Mouse (Mus musculus) stomach, embryonic 14.5 days (tissue): ENCODE results near the gene Tmem212. TPM values are rescaled to one million over a fixed set of nuclear protein-coding genes. Genes with fewer than 3 reads are reported as not detected.

Experiments
- ATAC-seq: fragments of 200-750 bp; cut with Nextera tagmentation; 2 replicates; pipeline ENCODE4 v1.8.0; 2017; ENCODE audit warnings: low read depth, moderate TSS enrichment; ENCODE audit not compliant: insufficient number of reproducible peaks, insufficient read depth, low FRiP score
- H3K27ac ChIP-seq: fragments of 300-500 bp; sonication (generic); 2 replicates; pipeline ENCODE4 v1.5.1; 2014; ENCODE audit warnings: mild to moderate bottlenecking, low read length, moderate library complexity, mixed read lengths
- H3K27me3 ChIP-seq: fragments of 300-500 bp; sonication (generic); 2 replicates; pipeline ENCODE4 v1.6.1; 2014; ENCODE audit warnings: low read length, control low read depth, mixed read lengths; ENCODE audit not compliant: control insufficient read depth, insufficient read depth
- H3K36me3 ChIP-seq: fragments of 300-500 bp; sonication (generic); 2 replicates; pipeline ENCODE4 v1.6.1; 2014; ENCODE audit warnings: mild to moderate bottlenecking, control low read depth, low read length, moderate library complexity, mixed read lengths; ENCODE audit not compliant: control insufficient read depth, insufficient read depth
- H3K4me1 ChIP-seq: fragments of 300-500 bp; sonication (generic); 2 replicates; pipeline ENCODE4 v1.6.1; 2014; ENCODE audit warnings: low read length, control low read depth, mixed read lengths; ENCODE audit not compliant: control insufficient read depth, insufficient read depth
- H3K4me2 ChIP-seq: fragments of 300-500 bp; sonication (generic); replicated peaks from 2 replicates; pipeline ENCODE4 v1.6.1; 2014; ENCODE audit warnings: low read depth, low read length, control low read depth
- H3K4me3 ChIP-seq: fragments of 300-500 bp; sonication (generic); 2 replicates; pipeline ENCODE4 v1.5.1; 2014; ENCODE audit warnings: low read depth, low read length, control low read depth
- H3K9ac ChIP-seq: fragments of 300-500 bp; sonication (generic); replicated peaks from 2 replicates; pipeline ENCODE4 v1.6.1; 2014; ENCODE audit warnings: low read depth, mild to moderate bottlenecking, control low read depth, low read length, moderate library complexity, mixed read lengths
- H3K9me3 ChIP-seq: fragments of 300-500 bp; sonication (generic); 2 replicates; pipeline ENCODE4 v1.6.1; 2016; ENCODE audit warnings: low read depth, low read length, control low read depth; ENCODE audit not compliant: control insufficient read depth
- WGBS: fragments of 180-500 bp; shearing (Covaris S2); extraction: QIAGEN DNeasy Blood & Tissue Kit; methylation state at CpG from one replicate; pipeline ENCODE4 v1.1.7; 2014; 5-methylcytosine and 5-hydroxymethylcytosine counted together
- polyA plus RNA-seq: library from polyadenylated mRNA; unstranded; fragments of >200 nt; fragmentation: Nextera tagmentation; extraction: Ambion mirVana; gene quantifications from 2 replicates; pipeline ENCODE4 v1.2.1, GENCODE M21; 2014

Tmem212 gene
- polyA plus RNA-seq, 1 experiment from 2014 or later: not detected

GRCm38 (mm10) chr3:27842856-27843255, 53.3 kb downstream of the Tmem212 start:
- Histone ChIP-seq H3K4me3 (no peak overlapping the region), H3K36me3 (no peaks in the 10 kb centered on the region), H3K4me1 (no peaks in the 10 kb centered on the region), H3K27me3 (no peaks in the 10 kb centered on the region), H3K27ac (no peak overlapping the region), H3K9me3 (no peaks in the 10 kb centered on the region), H3K9ac (no peak overlapping the region), H3K4me2 (no peak overlapping the region)
- no peak for ATAC-seq
- 81% methylated on average over 5 of the region's 5 CpGs for WGBS

- H3K27me3 ChIP-seq: no peaks in the 10 kb centered on the region
- ATAC-seq: no peak
- no peak overlapping the region for H3K9ac ChIP-seq
- no peaks in the 10 kb centered on the region for H3K36me3 ChIP-seq
- no peaks in the 10 kb centered on the region for H3K4me1 ChIP-seq
- no peak overlapping the region for H3K4me2 ChIP-seq
- H3K27ac ChIP-seq: no peak overlapping the region
- 37% methylated on average over 9 of the region's 9 CpGs for WGBS
- H3K9me3 ChIP-seq: no peaks in the 10 kb centered on the region
- H3K4me3 ChIP-seq: no peak overlapping the region
Measured at GRCm38 (mm10) chr3:27840311-27840710, 55.9 kb downstream of the Tmem212 start.

GRCm38 (mm10) chr3:27839795-27840194, 56.4 kb downstream of the Tmem212 start:
- Histone ChIP-seq H3K4me1 (no peaks in the 10 kb centered on the region), H3K27ac (no peak overlapping the region), H3K36me3 (no peaks in the 10 kb centered on the region), H3K9ac (no peak overlapping the region), H3K9me3 (no peaks in the 10 kb centered on the region), H3K4me3 (no peak overlapping the region), H3K4me2 (no peak overlapping the region), H3K27me3 (no peaks in the 10 kb centered on the region)
- WGBS: 48% methylated on average over 3 of the region's 3 CpGs
- no peak for ATAC-seq

- ATAC-seq: no peak
- Histone ChIP-seq H3K9ac (no peak overlapping the region), H3K4me1 (no peaks in the 10 kb centered on the region), H3K27me3 (no peaks in the 10 kb centered on the region), H3K4me3 (no peak overlapping the region), H3K36me3 (no peaks in the 10 kb centered on the region), H3K9me3 (no peaks in the 10 kb centered on the region), H3K4me2 (no peak overlapping the region), H3K27ac (no peak overlapping the region)
- WGBS: 69% methylated on average over 9 of the region's 9 CpGs
Measured at GRCm38 (mm10) chr3:27839231-27839630, 56.9 kb downstream of the Tmem212 start.

- Histone ChIP-seq H3K9ac (no peak overlapping the region), H3K4me3 (no peak overlapping the region), H3K4me1 (no peaks in the 10 kb centered on the region), H3K27me3 (no peaks in the 10 kb centered on the region), H3K4me2 (no peak overlapping the region), H3K9me3 (no peaks in the 10 kb centered on the region), H3K36me3 (no peaks in the 10 kb centered on the region), H3K27ac (no peak overlapping the region)
- no peak for ATAC-seq
- 77% methylated on average over 3 of the region's 3 CpGs for WGBS
Measured at GRCm38 (mm10) chr3:27836297-27836696, 59.9 kb downstream of the Tmem212 start.

GRCm38 (mm10) chr3:27835786-27836185, 60.4 kb downstream of the Tmem212 start:
- Histone ChIP-seq H3K9me3 (no peaks in the 10 kb centered on the region), H3K4me2 (no peak overlapping the region), H3K27me3 (no peaks in the 10 kb centered on the region), H3K9ac (no peak overlapping the region), H3K4me3 (no peak overlapping the region), H3K27ac (no peak overlapping the region), H3K4me1 (no peaks in the 10 kb centered on the region), H3K36me3 (no peaks in the 10 kb centered on the region)
- ATAC-seq: no peak
- 99% methylated on average over 8 of the region's 8 CpGs for WGBS

GRCm38 (mm10) chr3:27828755-27829154, 67.4 kb downstream of the Tmem212 start:
- no peak for ATAC-seq
- Histone ChIP-seq H3K27ac (no peak overlapping the region), H3K9me3 (no peaks in the 10 kb centered on the region), H3K36me3 (no peaks in the 10 kb centered on the region), H3K9ac (no peak overlapping the region), H3K27me3 (no peaks in the 10 kb centered on the region), H3K4me2 (no peak overlapping the region), H3K4me3 (no peak overlapping the region), H3K4me1 (no peaks in the 10 kb centered on the region)
- 78% methylated on average over 3 of the region's 3 CpGs for WGBS

- no peak overlapping the region for H3K27ac ChIP-seq
- WGBS: 89% methylated on average over 3 of the region's 3 CpGs
- no peak overlapping the region for H3K4me2 ChIP-seq
- no peaks in the 10 kb centered on the region for H3K27me3 ChIP-seq
- H3K4me3 ChIP-seq: no peak overlapping the region
- no peaks in the 10 kb centered on the region for H3K9me3 ChIP-seq
- no peak overlapping the region for H3K9ac ChIP-seq
- ATAC-seq: no peak
- H3K36me3 ChIP-seq: no peaks in the 10 kb centered on the region
- H3K4me1 ChIP-seq: no peaks in the 10 kb centered on the region
Measured at GRCm38 (mm10) chr3:27827236-27827635, 68.9 kb downstream of the Tmem212 start.

- 71% methylated on average over 4 of the region's 4 CpGs for WGBS
- Histone ChIP-seq H3K27me3 (no peaks in the 10 kb centered on the region), H3K4me2 (no peak overlapping the region), H3K27ac (no peak overlapping the region), H3K9ac (no peak overlapping the region), H3K4me1 (no peaks in the 10 kb centered on the region), H3K36me3 (no peaks in the 10 kb centered on the region), H3K9me3 (no peaks in the 10 kb centered on the region), H3K4me3 (no peak overlapping the region)
- ATAC-seq: no peak
Measured at GRCm38 (mm10) chr3:27825985-27826384, 70.2 kb downstream of the Tmem212 start.
